Mouse (Mus musculus): ENCODE data around the gene Dydc1.

Gene Dydc1

DNA sequence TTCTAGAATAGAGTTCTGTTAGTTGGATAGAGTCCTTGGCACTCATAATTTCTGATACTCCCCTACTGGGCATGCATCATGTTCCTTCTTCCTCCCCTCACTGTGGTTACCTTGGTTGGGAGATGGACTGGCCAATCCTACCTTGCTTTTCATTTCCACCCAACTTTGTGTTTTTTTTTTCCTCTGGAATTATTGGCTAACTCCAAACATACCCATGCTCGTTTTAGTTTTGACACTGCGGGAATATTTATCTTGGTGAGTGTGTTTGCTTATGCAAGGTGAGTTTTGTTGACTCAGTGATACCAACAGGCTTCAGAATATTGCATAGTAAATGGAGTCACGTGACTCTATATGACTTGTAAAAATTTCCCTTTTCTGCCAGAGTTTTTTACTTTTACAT lies 28.0 kb downstream of the Dydc1 start:
- DNase-seq (ENCODE audit: low read depth), result no peak

DNA sequence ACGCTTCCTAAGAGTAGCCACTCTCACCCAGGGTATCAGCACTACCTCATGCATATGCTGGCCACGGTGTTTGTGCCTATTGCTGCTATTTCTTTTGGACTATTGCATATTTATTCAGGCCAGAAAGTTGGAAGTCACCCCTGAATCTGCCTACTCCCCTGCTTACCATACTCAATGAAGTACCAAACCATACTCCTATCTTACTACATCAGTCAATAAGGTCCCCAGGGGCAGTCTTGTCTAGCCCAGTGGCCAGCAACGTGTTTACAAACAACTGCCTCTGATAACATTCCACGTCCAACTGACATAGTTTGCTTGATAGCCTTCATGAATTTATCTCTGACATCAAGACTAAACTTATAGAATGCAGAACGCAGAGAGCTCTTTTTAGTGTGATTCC lies 28.5 kb downstream of the Dydc1 start:
- no peak for DNase-seq (ENCODE audit: low read depth)

DNA sequence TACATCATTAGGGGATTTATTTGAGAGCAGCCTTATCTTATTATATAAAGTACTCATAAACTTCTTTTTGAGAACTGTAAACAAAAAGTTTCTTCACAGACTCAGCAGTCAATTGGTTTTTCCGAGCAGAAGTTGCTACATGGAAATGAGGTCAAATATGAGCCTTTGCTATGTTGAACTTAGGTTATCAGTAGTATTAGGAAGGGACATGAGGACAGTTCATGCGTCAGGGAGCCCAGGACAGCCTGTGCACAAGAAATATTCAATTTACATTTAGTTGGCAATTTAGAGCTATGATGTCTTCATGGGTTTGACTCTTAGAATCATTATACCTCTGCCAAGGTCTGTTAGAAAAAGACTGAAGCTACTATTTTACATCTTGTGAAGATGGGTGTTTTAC lies 29.6 kb downstream of the Dydc1 start:
- no peak for DNase-seq (ENCODE audit: low read depth)

DNA sequence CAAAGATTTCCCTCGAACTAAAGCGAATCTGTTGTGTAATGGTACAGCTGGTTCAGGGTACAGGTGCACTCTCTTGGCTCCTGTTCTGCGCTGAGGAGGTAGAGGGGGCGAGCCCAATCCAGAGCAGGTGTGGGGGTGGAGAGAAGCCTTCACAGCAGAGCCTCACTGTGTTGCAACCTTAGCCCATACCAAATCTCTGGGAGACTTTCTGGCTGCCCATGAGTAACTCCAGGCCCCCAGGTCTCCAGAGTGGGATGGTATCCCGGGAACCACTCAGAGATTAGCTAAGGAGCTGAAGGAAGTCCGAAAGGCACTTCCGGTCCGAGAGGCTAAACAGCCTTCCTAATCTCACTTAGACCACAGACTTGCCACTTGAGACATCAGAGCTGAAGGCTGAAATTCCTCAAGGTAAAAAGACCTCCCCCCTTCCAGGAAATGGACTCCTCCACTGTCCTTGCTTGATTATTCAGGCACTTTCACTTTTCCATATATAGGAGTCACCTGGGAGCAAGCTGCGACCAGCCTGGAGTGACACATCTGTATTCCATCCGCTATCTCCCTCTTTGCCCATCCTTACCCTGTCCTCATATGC lies 32.2 kb downstream of the Dydc1 start, which contains the start of gene Mat1a:
TSS of gene Mat1a (plus strand) at position 183 of the 592 bp plus-strand sequence.
- no peak for DNase-seq (ENCODE audit: low read depth)

DNA sequence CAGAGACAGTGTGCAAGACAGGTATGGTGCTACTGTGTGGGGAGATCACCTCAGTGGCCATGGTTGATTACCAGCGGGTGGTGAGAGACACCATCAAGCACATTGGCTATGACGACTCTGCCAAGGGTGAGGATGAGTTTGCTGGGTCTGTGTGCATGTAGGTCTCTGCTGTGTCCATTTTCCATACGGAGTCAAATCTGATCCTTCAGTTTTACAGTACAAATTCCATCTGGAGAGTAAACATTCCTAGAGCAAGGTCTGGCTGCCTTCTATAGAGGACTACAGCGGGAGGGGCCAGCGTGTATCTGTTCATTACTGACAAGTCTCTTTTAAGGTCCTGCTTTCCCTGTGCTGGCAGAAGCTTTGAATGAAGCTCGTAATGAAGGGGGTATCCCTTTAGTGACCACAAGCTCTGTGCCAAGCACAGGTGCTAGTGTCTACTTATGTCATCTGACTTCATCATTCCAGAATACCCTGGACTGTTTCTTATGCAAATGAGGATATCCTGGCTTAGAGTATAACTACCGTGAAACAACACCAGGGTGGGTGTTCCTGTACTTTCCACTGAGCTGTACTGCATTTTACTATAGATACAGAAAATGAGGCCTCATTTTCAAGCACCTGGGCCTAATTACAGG lies 38.4 kb downstream of the Dydc1 start:
- no peak for DNase-seq (ENCODE audit: low read depth)

DNA sequence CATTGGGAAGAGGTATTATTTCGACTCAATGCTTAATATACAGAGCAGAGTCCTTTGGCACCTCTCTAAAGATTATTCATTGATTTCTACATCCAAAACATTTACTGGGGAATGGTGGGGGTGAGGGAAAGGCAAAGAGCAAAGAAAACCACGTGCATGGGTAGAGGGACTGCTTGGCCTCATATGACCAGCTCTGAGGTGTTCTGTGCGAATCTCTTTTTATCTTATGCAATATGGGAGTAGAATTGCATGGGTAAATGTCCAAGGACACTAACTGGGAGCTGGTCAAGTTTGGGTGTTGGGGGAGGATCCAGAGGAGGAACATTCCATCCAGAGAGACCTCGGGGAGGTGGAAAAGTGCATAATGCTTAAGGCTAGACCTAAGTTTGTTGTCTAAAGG lies 40.2 kb downstream of the Dydc1 start:
- no peak for DNase-seq (ENCODE audit: low read depth)

DNA sequence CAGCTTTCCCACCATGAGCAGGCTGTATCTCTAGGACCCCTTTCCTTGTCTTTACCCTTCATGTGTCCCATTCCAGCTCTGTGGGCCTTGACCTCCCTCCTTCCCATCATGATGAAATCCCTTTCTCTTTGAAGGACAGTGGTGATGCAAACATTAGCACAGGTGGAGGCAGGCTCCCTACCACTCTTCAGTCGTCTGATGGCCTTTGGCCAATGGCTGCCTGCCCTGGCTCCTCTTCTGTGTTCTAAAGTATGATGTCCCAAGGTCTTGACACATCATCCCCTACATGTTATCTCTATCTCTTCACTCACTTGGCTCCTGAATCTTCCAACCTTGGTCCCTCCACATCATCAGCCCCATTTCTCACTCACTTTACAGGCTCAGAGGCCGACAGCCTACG lies 43.6 kb downstream of the Dydc1 start:
- DNase-seq (ENCODE audit: low read depth), result no peak

DNA sequence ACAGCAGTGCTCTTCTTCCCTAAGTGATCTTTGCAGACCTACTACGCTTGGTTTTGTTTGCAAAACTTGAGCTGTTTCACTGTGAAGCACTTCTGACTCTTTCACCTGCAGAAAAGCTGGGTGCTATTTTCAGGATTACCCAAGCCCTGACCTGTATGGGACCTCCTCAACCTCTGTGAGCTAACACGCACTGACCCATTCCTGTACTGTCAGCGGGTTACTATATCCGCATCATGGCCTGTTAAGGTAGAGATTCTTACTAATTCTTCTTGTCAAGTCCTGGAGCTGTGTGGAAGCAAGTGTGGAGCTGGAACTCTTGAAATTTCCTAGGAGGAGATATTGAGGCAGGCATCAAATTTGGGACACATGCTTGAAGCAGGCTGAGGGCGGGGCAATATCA lies 52.0 kb downstream of the Dydc1 start:
- no peak for DNase-seq (ENCODE audit: low read depth)

DNA sequence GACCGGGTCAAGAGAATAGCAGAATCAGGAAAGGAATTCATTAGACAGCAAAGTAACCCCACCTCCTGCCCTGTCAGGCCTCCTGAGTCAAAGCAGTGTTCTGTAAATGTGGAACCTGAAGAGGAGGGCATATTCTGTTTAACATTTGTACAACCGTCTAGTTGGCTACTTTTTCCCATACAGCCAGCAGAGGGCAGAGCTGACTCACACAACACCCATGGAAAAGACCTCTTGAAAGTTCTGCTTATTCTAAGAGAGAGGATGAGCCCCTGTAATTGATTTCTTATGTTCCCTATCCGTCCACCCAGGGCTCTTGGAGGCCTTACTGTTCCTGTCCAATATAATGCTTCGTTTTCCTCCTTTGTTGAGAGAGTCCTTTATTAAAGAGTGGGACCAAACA lies 55.3 kb downstream of the Dydc1 start:
- no peak for DNase-seq (ENCODE audit: low read depth)

DNA sequence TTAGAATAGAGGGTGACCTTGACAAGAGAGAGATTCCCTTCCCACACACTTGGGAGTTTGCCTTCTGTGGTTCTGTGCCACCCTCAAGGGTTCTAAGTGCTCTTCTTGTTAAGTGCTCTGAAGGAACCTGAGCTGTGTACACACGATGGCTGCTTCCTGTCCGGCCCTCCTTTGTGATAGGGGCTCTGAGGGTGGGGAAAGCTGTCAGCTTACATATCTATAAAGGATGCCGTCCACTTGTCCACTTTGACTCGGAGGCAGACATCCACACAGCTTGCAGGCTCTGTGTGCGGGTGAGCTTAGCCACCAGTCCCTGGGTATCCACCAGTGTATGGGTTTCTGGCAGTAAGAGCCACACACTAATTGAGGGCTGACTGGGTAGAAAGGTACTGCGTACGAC lies 58.8 kb downstream of the Dydc1 start, which contains the start of gene Sftpa1:
TSS of gene Sftpa1 (plus strand) at position 243 of the 400 bp plus-strand sequence.
- no peak for DNase-seq (ENCODE audit: low read depth)

DNA sequence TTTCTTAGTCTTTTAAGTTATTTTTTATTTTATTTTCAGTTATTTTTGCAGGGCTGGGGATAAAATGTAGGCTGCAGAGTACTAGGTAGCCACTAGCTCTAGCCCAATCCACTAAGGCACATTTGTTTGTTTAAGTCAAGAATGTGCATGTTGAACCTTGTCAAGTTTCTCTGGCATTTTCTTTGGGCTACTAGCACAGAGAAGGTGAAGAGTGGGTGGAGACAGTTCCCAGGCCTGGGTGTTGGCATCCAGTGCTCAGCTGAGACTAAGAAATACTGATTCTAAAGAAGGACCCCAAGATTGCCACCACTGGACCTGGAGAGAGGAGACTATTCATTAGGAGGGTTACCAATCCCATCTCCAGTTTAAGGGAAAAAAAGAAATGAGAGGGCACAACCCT lies 64.3 kb downstream of the Dydc1 start:
- no peak for DNase-seq (ENCODE audit: low read depth)

DNA sequence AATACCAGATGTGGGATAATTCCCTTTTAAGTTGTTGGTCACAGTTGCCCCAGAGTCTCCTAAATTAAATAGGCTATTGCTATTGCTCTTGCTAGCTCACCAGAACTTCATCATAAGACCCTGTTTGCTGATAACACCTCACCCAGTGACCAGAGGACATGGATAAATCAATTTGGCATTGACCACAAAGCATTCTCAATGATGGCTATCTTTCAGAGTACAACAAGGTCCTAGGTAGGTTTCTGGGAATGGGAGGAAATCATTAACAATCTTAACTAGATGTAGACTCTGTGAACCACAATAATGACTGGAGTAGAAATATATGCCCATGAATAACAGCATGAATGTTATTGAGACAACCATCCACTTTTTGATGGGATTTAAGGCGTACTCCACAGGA lies 68.0 kb downstream of the Dydc1 start:
- no peak for DNase-seq (ENCODE audit: low read depth)
